ENCODE assay signal across 22 mouse cellular contexts in the genomic region with DNA sequence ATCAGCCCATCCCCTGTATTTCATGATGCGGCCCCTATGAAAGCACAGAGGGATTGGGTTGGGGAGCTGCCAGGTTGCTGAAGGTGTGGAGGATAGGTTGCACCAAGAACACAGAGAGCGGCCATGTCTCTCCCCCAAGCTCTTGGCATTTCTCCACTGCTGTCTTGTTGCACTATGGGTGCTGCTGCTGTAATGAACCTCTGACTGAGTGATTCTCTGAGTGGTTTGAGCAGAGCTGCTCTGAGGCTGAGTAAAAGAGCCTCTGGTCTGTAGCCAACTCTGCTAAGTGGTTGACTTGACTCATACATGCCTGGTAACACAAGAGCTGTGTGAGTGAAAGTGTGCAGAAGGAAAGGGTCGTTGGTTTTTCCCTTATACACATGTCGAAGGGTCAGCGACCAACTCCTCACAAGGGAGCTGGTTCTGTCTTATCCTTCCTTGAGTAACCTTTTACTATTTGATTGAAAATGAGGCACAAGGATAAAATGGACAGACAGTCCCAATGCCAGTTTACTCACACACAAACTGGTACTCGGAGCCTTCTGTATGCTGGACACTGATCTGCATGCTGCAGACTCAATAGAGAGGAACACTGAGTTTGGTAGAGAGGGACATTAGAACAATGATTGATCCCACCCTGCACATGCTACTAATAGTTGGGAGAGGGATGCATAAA. TPM values are rescaled to one million over a fixed set of nuclear protein-coding genes. Genes with fewer than 3 reads are reported as not detected.
A peak's percentile ranks its signal among the peaks of the same experiment; 100 is the strongest.
DNase-seq lines count a peak whose midpoint lies in the region; ATAC-seq and TF ChIP-seq lines count a peak whose summit lies in the region.
"Not testable (repeated sequence)": the region's sequence is repeated elsewhere in the genome, so short reads cannot be mapped to it uniquely, and the experiment has no call there.
"Had no signal": no experiment of that assay in that cellular context is flagged by ENCODE, and none has a peak within 500 bp of the region (broad histone marks: within the 10 kb centered on the region; RNA-seq: fewer than 3 reads in every experiment).

No protein-coding gene starts in this region.

- H3K36me3 ChIP-seq in embryonic facial prominence, embryonic 15.5 days; forebrain, postnatal 0 days (ENCODE audit: insufficient read depth); liver, adult 2 months (ENCODE audit: control insufficient read depth, insufficient read depth, low read length); stomach, embryonic 14.5 days (ENCODE audit: control insufficient read depth, insufficient read depth, low read length): not testable (repeated sequence)

- H3K79me2 ChIP-seq in liver, adult 2 months (ENCODE audit: control insufficient read depth, insufficient read depth, low read length): peaks cover 24% of the 10 kb centered on the region; the same call in 1 of the 2 replicates

- H3K4me2 ChIP-seq in embryonic facial prominence, embryonic 15.5 days (replicated peaks): 0 out of 2 replicates have a peak overlapping the region, but pooled peaks have one; percentile 27
- not testable (repeated sequence) for H3K4me2 ChIP-seq in forebrain, postnatal 0 days (ENCODE audit: low read depth)
- 0 out of 2 replicates have a peak overlapping the region, but pooled peaks have one; percentile 12 for H3K4me2 ChIP-seq in stomach, embryonic 14.5 days (replicated peaks; ENCODE audit: low read depth, low read length)

- not testable (repeated sequence) for H3K9me3 ChIP-seq in embryonic facial prominence, embryonic 15.5 days (replicated peaks); forebrain, postnatal 0 days (ENCODE audit: low read length); stomach, embryonic 14.5 days (ENCODE audit: control insufficient read depth, low read depth, low read length)

- peak; percentile 52 for DNase-seq in 3134 (ENCODE audit: extremely low read depth, insufficient read length, low spot score)
- DNase-seq in Muller cell, postnatal 12 days (ENCODE audit: inconsistent ontology term): peak; percentile 11
- DNase-seq in adrenal gland, adult 2 months: peak; percentile 26
- not testable (repeated sequence) for DNase-seq in forebrain, postnatal 0 days; liver, adult 2 months (ENCODE audit: extremely low read depth, low read depth, low spot score)
- DNase-seq in lung, postnatal 25 days (ENCODE audit: low spot score): peak; percentile 41

- not testable (repeated sequence) for H3K27me3 ChIP-seq in embryonic facial prominence, embryonic 15.5 days; forebrain, postnatal 0 days (ENCODE audit: insufficient read depth, low read length); liver, adult 2 months (ENCODE audit: control insufficient read depth, insufficient read depth, low read length); stomach, embryonic 14.5 days (ENCODE audit: control insufficient read depth, insufficient read depth, low read length)

- ATAC-seq in embryonic facial prominence, embryonic 15.5 days (ENCODE audit: insufficient number of reproducible peaks, low FRiP score, low TSS enrichment, low read depth): not testable (repeated sequence)
- peak; percentile 36; the same call in 1 of the 2 replicates for ATAC-seq in forebrain, postnatal 0 days
- peak; percentile 51 for ATAC-seq in stomach, embryonic 14.5 days (ENCODE audit: insufficient number of reproducible peaks, insufficient read depth, low FRiP score, low read depth)

- H3K4me1 ChIP-seq in embryonic facial prominence, embryonic 15.5 days: peaks cover 12% of the 10 kb centered on the region
- H3K4me1 ChIP-seq in forebrain, postnatal 0 days (ENCODE audit: insufficient read depth); stomach, embryonic 14.5 days (ENCODE audit: control insufficient read depth, insufficient read depth, low read length): not testable (repeated sequence)
- peaks cover 53% of the 10 kb centered on the region for H3K4me1 ChIP-seq in liver, adult 2 months (ENCODE audit: control insufficient read depth, insufficient read depth, low read length)

- not testable (repeated sequence) for H3K9ac ChIP-seq in embryonic facial prominence, embryonic 15.5 days; forebrain, postnatal 0 days; liver, adult 2 months (ENCODE audit: low read depth, low read length); stomach, embryonic 14.5 days (replicated peaks; ENCODE audit: low read depth, low read length)

- 70% methylated on average over 6 of the region's 6 CpGs for WGBS in embryonic facial prominence, embryonic 15.5 days
- 74% methylated on average over 5 of the region's 6 CpGs for WGBS in forebrain, postnatal 0 days
- WGBS in liver, adult 2 months: 84% methylated on average over 6 of the region's 6 CpGs
- 91% methylated on average over 5 of the region's 6 CpGs for WGBS in stomach, embryonic 14.5 days

- H3K27ac ChIP-seq in embryonic facial prominence, embryonic 15.5 days (replicated peaks): peak overlapping the region; percentile 48; the same call in 1 of the 2 replicates
- not testable (repeated sequence) for H3K27ac ChIP-seq in forebrain, postnatal 0 days (ENCODE audit: low read depth, low read length); stomach, embryonic 14.5 days (ENCODE audit: low read length)
- peak overlapping the region; percentile 4; the same call in 1 of the 2 replicates for H3K27ac ChIP-seq in liver, adult 2 months (replicated peaks; ENCODE audit: insufficient read depth, low read depth, low read length)

- not testable (repeated sequence) for H3K4me3 ChIP-seq in embryonic facial prominence, embryonic 15.5 days (replicated peaks); forebrain, postnatal 0 days (ENCODE audit: low read depth, low read length); liver, adult 2 months (ENCODE audit: insufficient read depth, low read depth, low read length); stomach, embryonic 14.5 days (ENCODE audit: low read depth, low read length)

- not testable (repeated sequence) for TF ChIP-seq CTCF in forebrain, postnatal 0 days (IDR thresholded peaks at IDR 0.05; ENCODE audit: low read depth); liver, adult 2 months (IDR thresholded peaks at IDR 0.05; ENCODE audit: low read depth, low read length)

- TF ChIP-seq POLR2A in liver, adult 2 months (IDR thresholded peaks at IDR 0.05; ENCODE audit: extremely low read depth, insufficient read depth, low read length): not testable (repeated sequence)

RNA-seq across cellular contexts. Expression of a gene that starts 0.8 kb away (rescaled TPM):
- 10 to 100 TPM; 10.5 to 17.9 TPM for total RNA-seq in adrenal gland, adult 2 months (2021)
- 5.1 and 7.6 TPM in 2 replicates for polyA plus RNA-seq in adrenal gland, adult 2 months (2012; rRNA removed)
- 16.8 and 18.0 TPM in 2 replicates for polyA plus RNA-seq in embryonic facial prominence, embryonic 15.5 days (2015; fragmentation: Nextera tagmentation; extraction: Ambion mirVana)
- total RNA-seq in forebrain, postnatal 0 days (2014; rRNA removed): 0.69 and 2.0 TPM in 2 replicates
- 3.8 and 5.1 TPM in 2 replicates for polyA plus RNA-seq in forebrain, postnatal 0 days (2015; fragmentation: Nextera tagmentation; extraction: Ambion mirVana)
- 55.4 and 90.9 TPM in 2 replicates for total RNA-seq in liver, adult 2 months (2014; rRNA removed)
- 84.4 and 106 TPM in 2 replicates for polyA plus RNA-seq in liver, adult 2 months (2012; rRNA removed)
- 23.8 and 25.4 TPM in 2 replicates for polyA plus RNA-seq in stomach, embryonic 14.5 days (2014; fragmentation: Nextera tagmentation; extraction: Ambion mirVana)
- polyA plus RNA-seq: heart, embryonic 12.5 days had no signal

RNA-seq across cellular contexts. Expression of a gene that starts 30.4 kb away (rescaled TPM):
- total RNA-seq in adrenal gland, adult 2 months (2021): under 1 TPM; 0.14 to 0.29 TPM
- polyA plus RNA-seq in adrenal gland, adult 2 months (2012; rRNA removed): 0.07 and 0.11 TPM in 2 replicates
- polyA plus RNA-seq in embryonic facial prominence, embryonic 15.5 days (2015; fragmentation: Nextera tagmentation; extraction: Ambion mirVana): not detected in 2 replicates
- total RNA-seq in forebrain, postnatal 0 days (2014; rRNA removed): not detected in 2 replicates
- polyA plus RNA-seq in forebrain, postnatal 0 days (2015; fragmentation: Nextera tagmentation; extraction: Ambion mirVana): not detected in 2 replicates
- total RNA-seq in liver, adult 2 months (2014; rRNA removed): 75.8 and 159 TPM in 2 replicates
- 41.5 and 119 TPM in 2 replicates for polyA plus RNA-seq in liver, adult 2 months (2012; rRNA removed)
- 0.28 TPM in 1 of 2 replicates, not detected in the other for polyA plus RNA-seq in stomach, embryonic 14.5 days (2014; fragmentation: Nextera tagmentation; extraction: Ambion mirVana)
- total RNA-seq: CH12.LX; gastrocnemius, postnatal 25 days; heart, postnatal 4 days had no signal
- polyA plus RNA-seq: embryonic facial prominence, embryonic 13.5 days; forebrain, embryonic 11.5 days; heart, embryonic 12.5 days; hindbrain, embryonic 12.5 days; hindbrain, postnatal 0 days had no signal

RNA-seq across cellular contexts. Expression of a gene that starts 32.3 kb away (rescaled TPM):
- 1 to 10 TPM; 4.8 to 6.5 TPM for total RNA-seq in adrenal gland, adult 2 months (2021)
- polyA plus RNA-seq in adrenal gland, adult 2 months (2012; rRNA removed): 8.9 and 9.5 TPM in 2 replicates
- polyA plus RNA-seq in embryonic facial prominence, embryonic 15.5 days (2015; fragmentation: Nextera tagmentation; extraction: Ambion mirVana): 2.1 and 3.7 TPM in 2 replicates
- total RNA-seq in forebrain, postnatal 0 days (2014; rRNA removed): 2.0 and 2.5 TPM in 2 replicates
- polyA plus RNA-seq in forebrain, postnatal 0 days (2015; fragmentation: Nextera tagmentation; extraction: Ambion mirVana): 2.1 and 2.9 TPM in 2 replicates
- 97.1 and 102 TPM in 2 replicates for total RNA-seq in liver, adult 2 months (2014; rRNA removed)
- 77.3 and 91.0 TPM in 2 replicates for polyA plus RNA-seq in liver, adult 2 months (2012; rRNA removed)
- 2.0 and 3.0 TPM in 2 replicates for polyA plus RNA-seq in stomach, embryonic 14.5 days (2014; fragmentation: Nextera tagmentation; extraction: Ambion mirVana)
- polyA plus RNA-seq: forebrain, embryonic 11.5 days; heart, embryonic 12.5 days; intestine, embryonic 14.5 days had no signal

RNA-seq across cellular contexts. Expression of a gene that starts 40.5 kb away (rescaled TPM):
- total RNA-seq in adrenal gland, adult 2 months (2021): 1 to 10 TPM; 1.8 to 2.7 TPM
- 0.50 and 1.2 TPM in 2 replicates for polyA plus RNA-seq in adrenal gland, adult 2 months (2012; rRNA removed)
- 3.0 and 4.9 TPM in 2 replicates for polyA plus RNA-seq in embryonic facial prominence, embryonic 15.5 days (2015; fragmentation: Nextera tagmentation; extraction: Ambion mirVana)
- total RNA-seq in forebrain, postnatal 0 days (2014; rRNA removed): 1.2 and 1.9 TPM in 2 replicates
- polyA plus RNA-seq in forebrain, postnatal 0 days (2015; fragmentation: Nextera tagmentation; extraction: Ambion mirVana): 1.4 and 1.7 TPM in 2 replicates
- 20.1 and 51.1 TPM in 2 replicates for total RNA-seq in liver, adult 2 months (2014; rRNA removed)
- polyA plus RNA-seq in liver, adult 2 months (2012; rRNA removed): 2.0 and 3.9 TPM in 2 replicates
- polyA plus RNA-seq in stomach, embryonic 14.5 days (2014; fragmentation: Nextera tagmentation; extraction: Ambion mirVana): 3.0 and 4.7 TPM in 2 replicates

RNA-seq across cellular contexts. Expression of a gene that starts 47.8 kb away (rescaled TPM):
- not detected for total RNA-seq in adrenal gland, adult 2 months (2021)
- not detected in 2 replicates for polyA plus RNA-seq in adrenal gland, adult 2 months (2012; rRNA removed)
- polyA plus RNA-seq in embryonic facial prominence, embryonic 15.5 days (2015; fragmentation: Nextera tagmentation; extraction: Ambion mirVana): not detected in 2 replicates
- total RNA-seq in forebrain, postnatal 0 days (2014; rRNA removed): not detected in 2 replicates
- polyA plus RNA-seq in forebrain, postnatal 0 days (2015; fragmentation: Nextera tagmentation; extraction: Ambion mirVana): not detected in 2 replicates
- total RNA-seq in liver, adult 2 months (2014; rRNA removed): 4.0 and 4.6 TPM in 2 replicates
- polyA plus RNA-seq in liver, adult 2 months (2012; rRNA removed): 0.07 and 0.11 TPM in 2 replicates
- polyA plus RNA-seq in stomach, embryonic 14.5 days (2014; fragmentation: Nextera tagmentation; extraction: Ambion mirVana): not detected in 2 replicates
- total RNA-seq: adrenal gland, postnatal 4 days; CH12.LX; gastrocnemius, adult 2 months; gastrocnemius, postnatal 25 days; granulocyte monocyte progenitor cell, adult 5-6 weeks; heart, adult 8-10 months; heart, postnatal 10 days; heart, postnatal 4 days; hindbrain, postnatal 0 days had no signal
- polyA plus RNA-seq: embryonic facial prominence, embryonic 13.5 days; forebrain, embryonic 11.5 days; heart, embryonic 12.5 days; hindbrain, embryonic 12.5 days; hindbrain, postnatal 0 days; intestine, embryonic 14.5 days had no signal

Comparison
In these comparisons a context has a peak if more than half of its experiments do, and no peak if none do; other contexts are left out.
1. RNA of a gene that starts 30.4 kb away (polyA plus RNA-seq): 41.5 to 119 TPM in liver, adult 2 months; 0.07 to 0.11 TPM in adrenal gland, adult 2 months, not detected in embryonic facial prominence, embryonic 15.5 days, not detected in forebrain, postnatal 0 days and 0.28 TPM in stomach, embryonic 14.5 days; every median in the first group is over 10 times any median in the second.